Mouse (Mus musculus) CH12.LX (cell line): Measurements from ENCODE around the gene Fam122b. TPM values are rescaled to one million over a fixed set of nuclear protein-coding genes. Genes with fewer than 3 reads are reported as not detected.

Experiments
- DNase-seq: peaks from one replicate; pipeline ENCODE4 v3.0.0-alpha.2; 2013; ENCODE audit errors: extremely low read depth
- H3K27ac ChIP-seq: 2 replicates; pipeline ENCODE4 v1.5.1; 2012; ENCODE audit warnings: low read depth, mild to moderate bottlenecking, control low read depth, moderate library complexity; ENCODE audit not compliant: insufficient read depth
- H3K27me3 ChIP-seq: replicated peaks from 2 replicates; pipeline ENCODE3; 2012; ENCODE audit warnings: inconsistent platforms
- H3K36me3 ChIP-seq, 2 experiments: replicated peaks in 1 of 2; 2 replicates each; pipeline versions ENCODE3 to v1.6.1; 2012; ENCODE audit warnings: inconsistent platforms in 1 of 2, low read length in 1 of 2, mild to moderate bottlenecking in 1 of 2, mixed read lengths in 1 of 2, moderate library complexity in 1 of 2; ENCODE audit not compliant: control insufficient read depth in 1 of 2, insufficient read depth in 1 of 2
- H3K4me1 ChIP-seq, 2 experiments: 2 replicates each; pipeline ENCODE4 v1.6.1; 2012; ENCODE audit warnings: inconsistent platforms in 1 of 2, moderate library complexity in 1 of 2; ENCODE audit not compliant: insufficient read depth in 2 of 2, control insufficient read depth in 1 of 2
- H3K4me2 ChIP-seq: 2 replicates; pipeline ENCODE4 v1.6.1; 2012; ENCODE audit warnings: low read depth, mild to moderate bottlenecking, control low read depth; ENCODE audit not compliant: poor library complexity, insufficient read depth, severe bottlenecking
- H3K4me3 ChIP-seq, 3 experiments: fragments of 150-350 bp in 1 of 3; sonication (generic) in 1 of 3; replicated peaks in 1 of 3; 2 replicates each; pipeline versions ENCODE3 to v1.5.1; 2011 to 2012; ENCODE audit warnings: low read depth in 2 of 3, low read length in 2 of 3, mild to moderate bottlenecking in 2 of 3, moderate library complexity in 2 of 3, control low read depth in 1 of 3, improper control_type of control experiment in 1 of 3, inconsistent platforms in 1 of 3, mixed read lengths in 1 of 3; ENCODE audit not compliant: poor library complexity in 1 of 3
- H3K79me2 ChIP-seq: replicated peaks from 2 replicates; pipeline ENCODE4 v1.6.1; 2012; ENCODE audit warnings: mild to moderate bottlenecking, moderate library complexity; ENCODE audit not compliant: control insufficient read depth, poor library complexity, insufficient read depth, severe bottlenecking; ENCODE audit errors: extremely low read depth
- H3K9ac ChIP-seq: 2 replicates; pipeline ENCODE4 v1.6.1; 2012; ENCODE audit warnings: low read depth, mild to moderate bottlenecking, control low read depth, moderate library complexity; ENCODE audit not compliant: insufficient read depth
- H3K9me3 ChIP-seq: replicated peaks from 2 replicates; pipeline ENCODE3; 2012; ENCODE audit warnings: low read length, inconsistent platforms, mixed read lengths
- BHLHE40 ChIP-seq: IDR thresholded peaks from 2 replicates; pipeline ENCODE4 v1.6.1; 2011; ENCODE audit warnings: mild to moderate bottlenecking, low read depth, low read length, improper control_type of control experiment
- CHD2 ChIP-seq: IDR thresholded peaks from 2 replicates; pipeline ENCODE4 v1.6.1; 2011; ENCODE audit warnings: low read length, improper control_type of control experiment
- CTCF ChIP-seq, 2 experiments: IDR thresholded peaks in 1 of 2; conservative IDR thresholded peaks in 1 of 2; 2 replicates each; pipeline ENCODE4 v1.5.1; 2011 to 2012; ENCODE audit warnings: low read depth in 2 of 2, low read length in 2 of 2, improper control_type of control experiment in 1 of 2, inconsistent platforms in 1 of 2, mild to moderate bottlenecking in 1 of 2, moderate library complexity in 1 of 2
- EP300 ChIP-seq: IDR thresholded peaks from 2 replicates; pipeline ENCODE4 v1.6.1; 2011; ENCODE audit warnings: low read length, improper control_type of control experiment
- ETS1 ChIP-seq: conservative IDR thresholded peaks from 2 replicates; pipeline ENCODE4 v1.6.1; 2012; ENCODE audit warnings: low read depth, mild to moderate bottlenecking, inconsistent platforms, low read length, improper control_type of control experiment, moderate library complexity
- IRF4 ChIP-seq: IDR thresholded peaks from 2 replicates; pipeline ENCODE4 v1.6.1; 2014; ENCODE audit warnings: low read depth, mild to moderate bottlenecking, inconsistent platforms, low read length, improper control_type of control experiment
- MAX ChIP-seq: IDR thresholded peaks from 2 replicates; pipeline ENCODE4 v1.6.1; 2011; ENCODE audit warnings: low read length, improper control_type of control experiment
- MAZ ChIP-seq: IDR thresholded peaks from 2 replicates; pipeline ENCODE4 v1.6.1; 2012; ENCODE audit warnings: low read depth, mild to moderate bottlenecking, inconsistent platforms, low read length, improper control_type of control experiment, moderate library complexity
- MXI1 ChIP-seq: IDR thresholded peaks from 2 replicates; pipeline ENCODE4 v1.6.1; 2011; ENCODE audit warnings: mild to moderate bottlenecking, low read depth, low read length, improper control_type of control experiment
- MYC ChIP-seq: IDR thresholded peaks from 2 replicates; pipeline ENCODE4 v1.6.1; 2011; ENCODE audit warnings: low read depth, mild to moderate bottlenecking, improper control_type of control experiment, low read length
- NELFE ChIP-seq: IDR thresholded peaks from 2 replicates; pipeline ENCODE4 v1.6.1; 2011; ENCODE audit warnings: low read depth, low read length, improper control_type of control experiment
- RCOR1 ChIP-seq: conservative IDR thresholded peaks from 2 replicates; pipeline ENCODE4 v1.6.1; 2012; ENCODE audit warnings: low read depth, mild to moderate bottlenecking, inconsistent platforms, low read length, improper control_type of control experiment
- SIN3A ChIP-seq: IDR thresholded peaks from 2 replicates; pipeline ENCODE4 v1.6.1; 2012; ENCODE audit warnings: low read length, improper control_type of control experiment, inconsistent platforms
- SMC3 ChIP-seq: IDR thresholded peaks from 2 replicates; pipeline ENCODE4 v1.6.1; 2011; ENCODE audit warnings: low read depth, low read length, improper control_type of control experiment
- TBP ChIP-seq: conservative IDR thresholded peaks from 2 replicates; pipeline ENCODE4 v1.6.1; 2011; ENCODE audit warnings: low read depth, low read length, improper control_type of control experiment
- USF2 ChIP-seq: conservative IDR thresholded peaks from 2 replicates; pipeline ENCODE4 v1.6.1; 2011; ENCODE audit warnings: low read depth, low read length, improper control_type of control experiment
- ZC3H11A ChIP-seq: IDR thresholded peaks from 2 replicates; pipeline ENCODE4 v1.6.1; 2012; ENCODE audit warnings: low read depth, mild to moderate bottlenecking, inconsistent platforms, low read length, improper control_type of control experiment
- ZKSCAN1 ChIP-seq: IDR thresholded peaks from 2 replicates; pipeline ENCODE4 v1.6.1; 2012; ENCODE audit warnings: low read depth, inconsistent platforms, low read length, improper control_type of control experiment, borderline replicate concordance
- dilution Hi-C: fragments of 300-500 bp; cut with MboI; formaldehyde crosslinking; loops from 2 replicates; pipeline ENCODE4 v1.14.3; 2020; ENCODE audit warnings: low sequenced_read_pairs; ENCODE audit not compliant: extremely low pct_unique_long_range_greater_than_20kb, extremely low pct_ligation_motif_present
- in situ Hi-C: fragments of 300-500 bp; cut with MboI; formaldehyde crosslinking; loops from 3 replicates; pipeline ENCODE4 v1.14.3; 2019; ENCODE audit warnings: low sequenced_read_pairs, low pct_ligation_motif_present, low pct_unique_long_range_greater_than_20kb, mixed read lengths
- polyA plus RNA-seq: library from polyadenylated mRNA; unstranded; fragments of >175 nt; gene quantifications from 2 replicates; pipeline ENCODE4 v1.2.1, GENCODE M21; 2012; ENCODE audit warnings: low read depth; ENCODE audit not compliant: insufficient read length
- total RNA-seq, 2 experiments: library from RNA; depleted of rRNA; stranded (reverse); fragments of 300-350 nt in 1 of 2; fragments of >200 nt in 1 of 2; gene quantifications; 2 replicates each; pipeline ENCODE4 v1.2.3; 2012 to 2014

Fam122b gene
- total and polyA plus RNA-seq, 3 experiments, result 5.4 to 24.4 (median 16.4) TPM

GRCm38 (mm10) chrX:53231965-53232364, 37.6 kb downstream of the Fam122b start:
- Histone ChIP-seq H3K79me2 (no peaks in the 10 kb centered on the region), H3K4me3 (no peak overlapping the region), H3K27ac (no peak overlapping the region), H3K4me1 (no peaks in the 10 kb centered on the region), H3K9ac (no peak overlapping the region)
- dilution Hi-C loops, result no loop called here
- in situ Hi-C loops, result no loop called here
- DNase-seq, result no peak
- TF ChIP-seq MYC (no peak), MAZ (no peak), RCOR1 (no peak), ZKSCAN1 (no peak), NELFE (no peak), CTCF (conservative IDR thresholded peaks at IDR 0.05 in 1 of 2, IDR thresholded peaks at IDR 0.05 in 1 of 2; ENCODE audit: low read depth in 2 of 2, low read length in 2 of 2) (no peak), CHD2 (no peak), EP300 (no peak), USF2 (no peak)
- TF ChIP-seq, all 38 proteins: peak for 0
- Histone ChIP-seq H3K36me3 (no peaks in the 10 kb centered on the region), H3K27me3 (no peaks in the 10 kb centered on the region), H3K9me3 (no peaks in the 10 kb centered on the region), H3K4me2 (no peak overlapping the region)

- DNase-seq, result no peak
- TF ChIP-seq MAX (no peak), SMC3 (no peak), BHLHE40 (no peak), USF2 (no peak), MXI1 (no peak), IRF4 (no peak), ETS1 (no peak), ZC3H11A (no peak), MAZ (no peak), TBP (no peak), RCOR1 (no peak), SIN3A (no peak), NELFE (no peak)
- in situ Hi-C loops (no loop called here), dilution Hi-C loops (no loop called here)
- H3K27me3 ChIP-seq, result no peaks in the 10 kb centered on the region
- H3K79me2 ChIP-seq, result no peaks in the 10 kb centered on the region
- H3K4me3 ChIP-seq, result no peak overlapping the region
- no peaks in the 10 kb centered on the region for H3K36me3 ChIP-seq
- no peaks in the 10 kb centered on the region for H3K4me1 ChIP-seq
- H3K4me2 ChIP-seq, result no peak overlapping the region
- H3K27ac ChIP-seq, result no peak overlapping the region
- no peaks in the 10 kb centered on the region for H3K9me3 ChIP-seq
- H3K9ac ChIP-seq, result no peak overlapping the region
Measured at GRCm38 (mm10) chrX:53224353-53224944, 45.2 kb downstream of the Fam122b start.
